Mouse (Mus musculus) liver, embryonic 13.5 days (tissue): ENCODE data around the gene Primpol. TPM values are rescaled to one million over a fixed set of nuclear protein-coding genes. Genes with fewer than 3 reads are reported as not detected.
"Not testable (repeated sequence)": the region's sequence is repeated elsewhere in the genome, so short reads cannot be mapped to it uniquely, and the experiment has no call there.

Source experiments
- ATAC-seq: fragments of 200-750 bp; cut with Nextera tagmentation; 2 replicates; pipeline ENCODE4 v1.8.0; 2017; ENCODE audit warnings: low read depth, mild to moderate bottlenecking, moderate number of reproducible peaks, moderate library complexity
- DNase-seq: peaks from one replicate; pipeline ENCODE4 v3.0.0; 2022
- H3K27ac ChIP-seq: fragments of 300-500 bp; sonication (generic); 2 replicates; pipeline ENCODE4 v1.5.1; 2015; ENCODE audit warnings: moderate library complexity, mild to moderate bottlenecking, inconsistent platforms
- H3K27me3 ChIP-seq: fragments of 300-500 bp; sonication (generic); 2 replicates; pipeline ENCODE4 v1.6.1; 2015; ENCODE audit warnings: mild to moderate bottlenecking, inconsistent platforms
- H3K36me3 ChIP-seq: fragments of 300-500 bp; sonication (generic); 2 replicates; pipeline ENCODE4 v1.6.1; 2015; ENCODE audit warnings: mild to moderate bottlenecking, inconsistent platforms
- H3K4me1 ChIP-seq: fragments of 300-500 bp; sonication (generic); replicated peaks from 2 replicates; pipeline ENCODE4 v1.6.1; 2015; ENCODE audit warnings: inconsistent platforms
- H3K4me2 ChIP-seq: fragments of 300-500 bp; sonication (generic); 2 replicates; pipeline ENCODE4 v1.6.1; 2015; ENCODE audit warnings: inconsistent platforms, mild to moderate bottlenecking, moderate library complexity
- H3K4me3 ChIP-seq: fragments of 300-500 bp; sonication (generic); replicated peaks from 2 replicates; pipeline ENCODE4 v1.5.1; 2015; ENCODE audit warnings: mild to moderate bottlenecking, inconsistent platforms
- H3K9ac ChIP-seq: fragments of 300-500 bp; sonication (generic); 2 replicates; pipeline ENCODE4 v1.6.1; 2015; ENCODE audit warnings: mild to moderate bottlenecking, inconsistent platforms
- H3K9me3 ChIP-seq: fragments of 300-500 bp; sonication (generic); replicated peaks from 2 replicates; pipeline ENCODE4 v1.6.1; 2016; ENCODE audit warnings: inconsistent platforms
- WGBS: fragments of 180-500 bp; shearing (Covaris S2); methylation state at CpG from one replicate; pipeline ENCODE4 v1.1.7; 2015; ENCODE audit not compliant: insufficient replicate concordance; 5-methylcytosine and 5-hydroxymethylcytosine counted together
- polyA plus RNA-seq: library from polyadenylated mRNA; unstranded; fragments of >200 nt; fragmentation: Nextera tagmentation; extraction: Ambion mirVana; gene quantifications from 2 replicates; pipeline ENCODE4 v1.2.1, GENCODE M21; 2015

Primpol gene
- polyA plus RNA-seq, 1 experiment from 2014 or later = 9.9 TPM

DNA sequence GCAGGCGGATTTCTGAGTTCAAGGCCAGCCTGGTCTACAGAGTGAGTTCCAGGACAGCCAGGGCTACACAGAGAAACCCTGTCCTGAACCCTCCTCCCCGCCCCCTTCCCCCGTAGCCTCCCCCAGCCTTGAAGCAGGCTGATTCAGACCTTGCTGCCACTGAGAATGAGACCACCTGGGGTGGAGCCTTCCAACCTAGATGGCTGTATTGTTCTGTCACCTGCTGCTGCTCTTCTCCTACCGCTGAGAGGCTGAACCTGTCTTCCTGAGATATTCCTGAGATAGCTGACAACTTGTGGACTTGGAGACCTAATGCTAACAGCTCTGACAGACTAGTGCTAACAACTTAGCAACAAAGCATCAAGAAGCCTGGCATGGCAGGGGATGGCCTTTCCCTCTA lies 32.7 kb downstream of the Primpol start:
- H3K9ac ChIP-seq, H3K27me3 ChIP-seq, H3K4me2 ChIP-seq, H3K27ac ChIP-seq, DNase-seq, H3K4me3 ChIP-seq, H3K9me3 ChIP-seq, ATAC-seq: not testable (repeated sequence)
- WGBS = 70% methylated on average over 4 of the region's 4 CpGs
- Histone ChIP-seq H3K36me3 (peaks cover 46% of the 10 kb centered on the region), H3K4me1 (peaks cover 27% of the 10 kb centered on the region)

DNA sequence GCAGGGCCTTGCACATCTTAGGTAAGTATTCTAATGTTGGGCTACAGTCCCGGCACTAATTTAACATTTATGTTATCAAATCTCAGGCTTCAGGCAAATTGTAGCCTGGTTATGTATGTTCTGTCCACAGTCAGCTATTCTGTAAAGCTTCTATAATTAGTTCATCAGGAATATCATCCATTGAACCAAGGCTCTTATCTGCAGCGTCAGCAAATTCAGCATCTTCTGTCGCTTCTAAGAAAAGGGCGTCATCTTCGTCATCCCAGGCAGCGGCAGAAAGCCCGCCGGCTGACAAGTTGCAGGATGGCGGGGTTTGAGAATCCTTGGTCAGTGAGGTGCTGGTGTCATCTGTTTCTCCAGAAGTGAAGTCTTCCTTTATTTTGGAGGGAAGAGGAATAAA lies 38.2 kb downstream of the Primpol start:
- ATAC-seq (no peak), DNase-seq (no peak)
- Histone ChIP-seq H3K9me3 (no peaks in the 10 kb centered on the region), H3K27me3 (no peaks in the 10 kb centered on the region), H3K4me3 (no peak overlapping the region), H3K4me2 (no peak overlapping the region), H3K4me1 (peaks cover 8% of the 10 kb centered on the region; the same call in 1 of the 2 replicates), H3K27ac (no peak overlapping the region), H3K36me3 (peaks cover 84% of the 10 kb centered on the region), H3K9ac (no peak overlapping the region)
- WGBS = 85% methylated on average over 9 of the region's 9 CpGs

DNA sequence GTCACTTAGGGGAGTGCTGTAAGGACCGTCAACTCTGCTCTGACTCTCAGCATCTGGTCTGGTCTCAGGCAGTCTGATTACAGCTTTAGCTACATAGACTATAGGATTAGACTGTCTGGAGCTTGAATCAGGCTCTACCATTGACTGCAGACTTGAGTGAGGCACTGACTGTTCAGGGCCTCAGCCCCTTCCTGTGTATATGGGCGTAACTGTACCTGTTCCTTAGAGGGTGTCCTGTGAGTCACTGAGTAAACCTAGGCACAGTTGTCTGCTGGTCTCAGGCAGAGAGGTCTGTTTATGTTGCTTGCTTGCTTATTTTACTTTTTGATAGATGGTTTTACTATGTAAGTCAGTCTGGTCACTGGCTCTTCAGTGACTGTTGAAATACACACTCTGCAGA lies 43.0 kb downstream of the Primpol start:
- no peak for DNase-seq
- H3K9ac ChIP-seq = no peak overlapping the region
- H3K36me3 ChIP-seq = peaks cover 80% of the 10 kb centered on the region
- H3K9me3 ChIP-seq = no peaks in the 10 kb centered on the region
- no peaks in the 10 kb centered on the region for H3K27me3 ChIP-seq
- peaks cover 8% of the 10 kb centered on the region; the same call in 1 of the 2 replicates for H3K4me1 ChIP-seq
- H3K27ac ChIP-seq = no peak overlapping the region
- H3K4me2 ChIP-seq = no peak overlapping the region
- no peak for ATAC-seq
- WGBS = 89% methylated on average over 2 of the region's 2 CpGs
- no peak overlapping the region for H3K4me3 ChIP-seq

DNA sequence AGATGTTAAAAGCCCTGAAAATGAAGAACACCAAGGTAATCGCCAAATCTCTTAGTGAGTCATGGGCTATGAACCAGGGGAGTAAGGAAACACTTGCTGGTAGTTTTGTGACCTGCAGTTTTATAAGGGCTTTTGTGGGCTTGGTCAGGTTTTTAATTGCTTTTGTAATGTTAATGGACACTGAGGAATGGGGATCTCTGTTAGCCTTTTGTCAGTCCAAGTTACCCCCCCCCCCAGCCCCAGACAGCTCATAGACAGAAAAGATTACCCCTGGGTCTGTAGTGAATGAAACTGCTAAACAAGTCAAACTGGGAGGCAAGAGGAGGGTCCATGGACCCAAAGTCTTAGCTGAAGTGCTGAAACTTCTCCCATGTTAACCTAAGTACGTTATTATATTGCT lies 43.6 kb downstream of the Primpol start:
- H3K9ac ChIP-seq = no peak overlapping the region
- no peaks in the 10 kb centered on the region for H3K9me3 ChIP-seq
- H3K4me1 ChIP-seq = peaks cover 8% of the 10 kb centered on the region; the same call in 1 of the 2 replicates
- no peaks in the 10 kb centered on the region for H3K27me3 ChIP-seq
- ATAC-seq = no peak
- no peak overlapping the region for H3K4me2 ChIP-seq
- no peak for DNase-seq
- H3K4me3 ChIP-seq = no peak overlapping the region
- WGBS = 90% methylated on average over 2 of the region's 2 CpGs
- peaks cover 75% of the 10 kb centered on the region for H3K36me3 ChIP-seq
- no peak overlapping the region for H3K27ac ChIP-seq

DNA sequence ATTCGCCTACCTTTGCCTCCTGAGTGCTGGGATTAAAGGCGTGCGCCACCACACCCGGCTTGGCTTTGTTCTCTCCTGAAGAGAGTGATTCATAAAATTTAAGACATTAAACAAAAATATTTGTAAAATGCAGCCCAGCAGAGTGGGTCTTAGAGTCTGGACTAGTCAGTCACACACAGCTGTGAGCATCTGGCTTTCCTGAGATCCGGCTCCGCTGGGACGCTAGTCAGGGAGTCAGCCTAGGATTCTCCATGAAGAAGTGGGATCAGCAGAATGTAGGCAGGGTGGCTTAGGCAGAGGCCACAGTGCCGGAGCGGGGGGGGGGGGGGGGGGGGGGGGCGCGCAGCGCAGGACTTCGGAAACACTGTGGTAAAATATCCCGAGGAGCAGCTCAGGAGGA lies 46.3 kb downstream of the Primpol start:
- Histone ChIP-seq H3K4me3 (no peak overlapping the region), H3K27me3 (no peaks in the 10 kb centered on the region), H3K9ac (no peak overlapping the region), H3K27ac (no peak overlapping the region), H3K4me1 (peaks cover 5% of the 10 kb centered on the region; the same call in 1 of the 2 replicates), H3K36me3 (peaks cover 65% of the 10 kb centered on the region), H3K9me3 (no peaks in the 10 kb centered on the region), H3K4me2 (no peak overlapping the region)
- 91% methylated on average over 9 of the region's 14 CpGs for WGBS
- no peak for DNase-seq
- no peak for ATAC-seq

DNA sequence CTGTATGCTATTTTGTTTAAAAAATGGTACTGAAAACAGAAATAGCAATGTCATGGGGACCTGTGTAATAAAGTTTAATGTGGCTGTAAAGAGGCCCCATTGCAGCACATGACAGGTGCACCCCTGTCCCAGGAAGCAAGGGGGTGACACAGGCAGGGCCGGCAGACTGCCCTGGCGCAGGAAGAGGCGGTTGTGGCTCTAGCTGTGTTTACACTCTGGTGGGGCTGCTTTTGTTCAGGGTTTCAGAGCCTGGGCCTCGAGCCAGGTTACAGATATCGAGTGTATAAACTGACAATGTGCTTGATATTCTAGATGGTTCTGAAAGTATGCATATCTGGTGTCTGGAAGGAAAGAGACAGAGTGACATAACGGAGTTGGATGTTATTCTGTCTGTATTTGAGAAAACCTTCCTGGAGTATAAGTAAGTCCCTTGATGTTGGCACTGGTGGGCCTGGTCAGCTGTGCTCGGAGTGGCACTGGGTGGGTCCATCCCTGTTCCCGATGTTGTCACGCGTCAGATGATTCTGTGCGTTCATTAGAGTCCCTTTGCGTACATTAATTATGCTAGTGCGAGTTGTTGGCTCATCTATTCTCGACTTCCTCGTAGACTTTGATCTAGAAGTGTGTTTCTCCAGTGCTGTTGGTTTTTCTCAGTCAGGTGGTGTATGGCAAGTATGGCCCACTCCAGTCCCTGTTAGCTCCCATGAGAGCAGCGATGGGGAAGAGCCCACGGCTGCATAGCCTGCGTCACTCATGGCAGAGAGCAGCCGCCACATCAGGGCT lies 47.2 kb downstream of the Primpol start:
- no peak overlapping the region for H3K4me2 ChIP-seq
- ATAC-seq (no peak), DNase-seq (no peak)
- H3K4me1 ChIP-seq = peaks cover 5% of the 10 kb centered on the region; the same call in 1 of the 2 replicates
- no peak overlapping the region for H3K27ac ChIP-seq
- peaks cover 65% of the 10 kb centered on the region for H3K36me3 ChIP-seq
- no peak overlapping the region for H3K4me3 ChIP-seq
- WGBS = 87% methylated on average over 19 of the region's 19 CpGs
- no peaks in the 10 kb centered on the region for H3K9me3 ChIP-seq
- no peaks in the 10 kb centered on the region for H3K27me3 ChIP-seq
- no peak overlapping the region for H3K9ac ChIP-seq

DNA sequence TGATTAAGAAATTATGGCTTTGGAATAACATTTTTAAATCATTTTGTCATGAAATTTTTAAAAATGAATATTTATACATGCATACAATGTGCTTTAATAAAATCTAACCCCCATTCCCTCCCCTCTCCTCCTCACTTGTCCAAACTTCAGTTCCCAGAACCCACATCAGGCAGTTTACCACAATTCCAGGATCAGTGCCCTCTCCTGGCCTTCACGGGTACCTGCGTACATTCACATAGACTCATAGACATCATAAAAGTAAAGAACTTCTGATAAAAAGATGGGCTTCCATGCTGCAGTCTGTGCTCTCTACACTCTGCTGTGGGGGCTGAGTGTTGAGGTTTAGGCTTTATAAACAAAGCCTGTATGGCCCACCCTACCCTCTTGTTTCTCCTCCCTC lies 48.1 kb downstream of the Primpol start:
- Histone ChIP-seq H3K9me3 (no peaks in the 10 kb centered on the region), H3K27me3 (no peaks in the 10 kb centered on the region), H3K36me3 (peaks cover 60% of the 10 kb centered on the region), H3K4me3 (no peak overlapping the region), H3K4me1 (no peaks in the 10 kb centered on the region), H3K27ac (no peak overlapping the region), H3K9ac (no peak overlapping the region), H3K4me2 (no peak overlapping the region)
- DNase-seq = no peak
- no peak for ATAC-seq
- WGBS = 82% methylated on average over 2 of the region's 2 CpGs

DNA sequence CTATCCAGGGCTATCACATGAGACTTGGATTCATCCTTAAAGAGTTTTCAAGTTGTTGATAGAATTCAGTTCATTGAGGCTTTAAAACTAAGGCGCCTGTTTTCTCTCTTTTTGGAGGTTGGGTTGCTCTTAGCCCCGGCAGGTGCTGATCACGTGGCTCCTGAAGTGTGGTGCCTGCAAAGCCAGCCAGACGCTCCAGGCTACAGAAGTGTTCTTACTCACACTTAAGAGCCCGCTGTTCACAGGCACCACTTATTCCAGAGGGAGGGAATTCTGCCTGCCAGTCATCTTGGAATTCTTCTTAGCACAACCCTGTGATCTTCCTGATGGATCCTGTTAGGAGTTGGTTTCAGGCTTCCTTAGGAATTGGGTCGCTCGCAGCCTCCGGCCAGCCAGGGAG lies 49.1 kb downstream of the Primpol start:
- no peak for ATAC-seq
- Histone ChIP-seq H3K9me3 (no peaks in the 10 kb centered on the region), H3K9ac (no peak overlapping the region), H3K36me3 (peaks cover 60% of the 10 kb centered on the region), H3K4me2 (no peak overlapping the region), H3K4me3 (no peak overlapping the region), H3K4me1 (no peaks in the 10 kb centered on the region), H3K27ac (no peak overlapping the region), H3K27me3 (no peaks in the 10 kb centered on the region)
- no peak for DNase-seq
- WGBS = 86% methylated on average over 8 of the region's 8 CpGs

DNA sequence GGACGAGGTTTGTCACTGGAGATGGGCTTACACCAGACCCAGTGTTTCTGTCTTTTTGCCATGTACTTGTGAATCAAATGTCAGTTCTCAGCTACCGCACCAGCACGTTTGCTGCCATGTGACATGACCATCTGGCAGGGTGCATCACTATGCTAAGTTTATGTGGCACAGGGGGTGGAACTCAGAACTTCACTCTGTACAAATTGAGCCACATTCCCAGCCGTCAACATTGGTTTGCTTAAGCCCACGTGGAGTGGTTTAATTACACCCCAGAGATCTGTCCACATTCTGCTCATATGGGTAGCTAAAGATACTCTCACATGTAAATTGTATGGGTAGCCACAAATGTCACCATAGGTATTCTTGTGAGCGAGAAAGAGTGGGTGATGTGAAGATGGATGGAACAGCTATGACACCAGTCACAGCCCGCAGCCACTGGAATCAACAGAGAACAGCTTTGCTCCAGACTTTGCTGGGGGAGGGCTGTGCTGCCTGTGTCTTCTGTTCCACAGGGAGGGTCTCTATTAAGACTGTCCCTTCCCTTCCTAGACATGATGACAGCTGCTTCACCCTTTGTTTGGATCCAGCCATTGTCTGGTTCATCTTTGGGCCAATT lies 50.0 kb downstream of the Primpol start:
- WGBS = 79% methylated on average over 7 of the region's 7 CpGs
- ATAC-seq (no peak), DNase-seq (no peak)
- Histone ChIP-seq H3K4me1 (no peaks in the 10 kb centered on the region), H3K36me3 (peaks cover 60% of the 10 kb centered on the region), H3K4me2 (no peak overlapping the region), H3K27ac (no peak overlapping the region), H3K4me3 (no peak overlapping the region), H3K9ac (no peak overlapping the region), H3K27me3 (no peaks in the 10 kb centered on the region), H3K9me3 (no peaks in the 10 kb centered on the region)

DNA sequence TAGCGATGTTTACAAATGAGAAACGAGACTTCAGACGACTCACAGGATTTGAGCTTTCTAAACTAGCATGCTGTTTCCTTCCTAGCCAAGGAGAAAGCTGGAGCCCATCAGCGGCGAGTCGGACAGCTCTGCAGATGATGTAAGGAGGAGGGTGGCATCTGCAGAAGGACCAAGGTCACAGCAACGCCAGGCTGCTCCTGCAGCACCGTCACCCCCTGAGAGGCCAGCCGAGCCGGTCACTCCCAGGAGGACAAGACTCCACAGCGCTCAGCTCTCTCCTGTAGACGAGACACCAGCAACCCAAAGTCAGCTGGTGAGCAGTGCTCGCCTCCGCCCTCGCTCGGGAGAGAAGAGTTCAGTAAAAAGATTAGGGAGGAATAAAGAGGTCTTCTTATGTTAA lies 54.7 kb downstream of the Primpol start:
- H3K27me3 ChIP-seq = no peaks in the 10 kb centered on the region
- no peak overlapping the region for H3K27ac ChIP-seq
- ATAC-seq (no peak), DNase-seq (no peak)
- H3K9ac ChIP-seq = no peak overlapping the region
- no peaks in the 10 kb centered on the region for H3K4me1 ChIP-seq
- no peak overlapping the region for H3K4me2 ChIP-seq
- peaks cover 86% of the 10 kb centered on the region for H3K36me3 ChIP-seq
- 90% methylated on average over 16 of the region's 16 CpGs for WGBS
- H3K9me3 ChIP-seq = no peaks in the 10 kb centered on the region
- H3K4me3 ChIP-seq = no peak overlapping the region

DNA sequence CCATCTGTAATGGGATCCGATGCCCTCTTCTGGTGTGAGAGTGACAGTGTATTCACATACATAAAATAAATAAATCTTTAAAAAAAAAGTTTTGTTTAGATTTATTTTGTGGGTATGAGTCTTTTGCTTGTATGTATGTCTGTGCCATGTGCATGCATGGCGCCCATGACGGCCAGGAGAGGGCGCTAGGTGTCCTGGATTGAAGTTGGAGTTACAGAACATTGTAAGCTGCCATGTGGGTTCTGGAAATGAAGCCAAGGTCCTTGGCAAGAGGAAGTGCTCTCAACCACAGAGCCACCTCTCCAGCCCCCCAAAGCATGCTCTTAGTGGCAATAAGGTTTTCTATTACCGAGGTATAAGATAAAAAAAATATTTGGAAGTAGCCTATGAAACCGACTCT lies 57.6 kb downstream of the Primpol start:
- no peaks in the 10 kb centered on the region for H3K9me3 ChIP-seq
- no peak overlapping the region for H3K27ac ChIP-seq
- H3K27me3 ChIP-seq = no peaks in the 10 kb centered on the region
- 44% methylated on average over 6 of the region's 6 CpGs for WGBS
- no peak for DNase-seq
- no peak overlapping the region for H3K4me3 ChIP-seq
- no peak overlapping the region for H3K4me2 ChIP-seq
- H3K36me3 ChIP-seq = peaks cover 91% of the 10 kb centered on the region
- ATAC-seq = no peak
- 0 out of 2 replicates have a peak, but pooled peaks cover 2% of the 10 kb centered on the region for H3K4me1 ChIP-seq
- H3K9ac ChIP-seq = no peak overlapping the region

DNA sequence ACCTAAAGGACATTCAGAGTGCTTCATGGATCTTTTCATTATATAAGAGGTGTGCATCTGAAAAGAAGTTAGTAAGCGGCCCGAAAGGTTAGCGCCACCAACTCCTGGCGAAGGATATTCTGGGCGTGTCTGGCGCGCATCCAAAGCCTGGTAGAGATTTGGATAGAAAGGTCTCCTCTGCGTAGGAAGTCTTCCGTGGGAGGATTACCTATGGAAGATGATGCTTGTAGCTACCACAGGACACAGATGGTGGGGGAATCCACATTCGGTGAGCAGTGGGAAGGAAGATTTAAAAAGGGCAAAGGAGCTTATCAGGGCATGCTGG lies 64.6 kb downstream of the Primpol start:
- 2% methylated on average over 10 of the region's 10 CpGs for WGBS
- H3K4me3 ChIP-seq = peak overlapping the region; percentile 76

More for the DNA sequence above, 64.6 kb downstream of the Primpol start:
- H3K4me1 ChIP-seq = peaks cover 52% of the 10 kb centered on the region
- no peaks in the 10 kb centered on the region for H3K27me3 ChIP-seq
- H3K27ac ChIP-seq = peak overlapping the region; percentile 98
- DNase-seq (no peak), ATAC-seq (no peak)
- H3K9ac ChIP-seq = peak overlapping the region; percentile 82
- H3K36me3 ChIP-seq = peaks cover 26% of the 10 kb centered on the region
- peak overlapping the region; percentile 85 for H3K4me2 ChIP-seq
- H3K9me3 ChIP-seq = no peaks in the 10 kb centered on the region
